Mouse (Mus musculus) lung, adult 2 months (tissue): ENCODE data around the gene Grap.

ENCODE experiments used
- CTCF ChIP-seq: fragments of 200-500 bp; IDR thresholded peaks from 2 replicates; pipeline ENCODE4 v1.5.1; 2011; ENCODE audit warnings: mild to moderate bottlenecking, low read length, control low read depth; ENCODE audit not compliant: insufficient read depth
- POLR2A ChIP-seq: fragments of 200-500 bp; IDR thresholded peaks from 2 replicates; pipeline ENCODE4 v1.6.1; 2011; ENCODE audit warnings: low read depth, mild to moderate bottlenecking, control low read depth, low read length, borderline replicate concordance; ENCODE audit errors: extremely low read depth

GRCm38 (mm10) chr11:61659011-61659858 lies 6.2 kb downstream of the Grap start:
- no peak for TF ChIP-seq CTCF
- no peak for TF ChIP-seq POLR2A
